Mouse (Mus musculus) spleen, postnatal 14 days (tissue): ENCODE results near the gene Itgb5.
A peak's percentile ranks its signal among the peaks of the same experiment; 100 is the strongest.

Experiments
- DNase-seq, 2 experiments: peaks; one replicate each; pipeline ENCODE4 v3.0.0; 2021 to 2022; ENCODE audit warnings: low spot score in 2 of 2

Itgb5 gene

DNA sequence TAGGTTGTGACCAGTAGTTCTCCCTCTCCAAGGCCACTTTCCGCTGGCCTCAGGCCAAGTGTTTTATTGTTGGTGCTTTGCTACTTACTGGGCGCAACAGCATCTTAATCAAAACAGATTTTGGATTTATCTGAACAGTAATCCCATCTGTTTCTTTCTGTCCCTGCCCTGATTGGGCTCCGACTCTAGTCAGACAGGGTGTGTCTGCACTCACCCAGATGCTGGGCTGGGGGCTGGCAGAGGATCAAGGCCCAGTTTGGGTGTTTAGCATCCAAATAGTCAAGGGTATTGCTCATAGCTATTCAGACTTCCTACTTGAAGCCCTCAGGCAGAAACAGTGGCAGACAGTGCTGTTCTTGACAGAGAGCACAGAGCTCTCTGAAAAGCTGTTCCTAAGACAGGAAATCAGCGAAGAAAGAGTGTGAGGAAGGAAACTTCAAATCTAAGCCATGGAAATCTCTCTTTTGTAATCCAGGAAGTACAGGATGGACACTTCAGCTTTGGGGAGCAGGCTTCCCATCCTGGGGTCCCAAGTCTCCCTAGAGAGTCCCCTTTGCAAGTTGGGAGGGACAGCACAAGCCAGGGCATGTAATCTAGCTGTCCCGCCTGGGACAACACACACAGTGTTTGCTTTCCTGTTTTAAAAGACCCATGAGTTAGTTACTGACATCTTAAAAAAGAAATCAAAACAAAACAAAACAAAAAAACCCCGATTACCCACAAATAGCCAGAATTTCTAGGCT, 48.7 kb downstream of the Itgb5 start:
- no peak for DNase-seq

- no peak for DNase-seq
Measured at GRCm38 (mm10) chr16:33879031-33879430, 49.6 kb downstream of the Itgb5 start.

GRCm38 (mm10) chr16:33879556-33879955, 50.1 kb downstream of the Itgb5 start:
- DNase-seq, result no peak

- no peak for DNase-seq
Measured at GRCm38 (mm10) chr16:33880765-33881164, 51.3 kb downstream of the Itgb5 start.

DNA sequence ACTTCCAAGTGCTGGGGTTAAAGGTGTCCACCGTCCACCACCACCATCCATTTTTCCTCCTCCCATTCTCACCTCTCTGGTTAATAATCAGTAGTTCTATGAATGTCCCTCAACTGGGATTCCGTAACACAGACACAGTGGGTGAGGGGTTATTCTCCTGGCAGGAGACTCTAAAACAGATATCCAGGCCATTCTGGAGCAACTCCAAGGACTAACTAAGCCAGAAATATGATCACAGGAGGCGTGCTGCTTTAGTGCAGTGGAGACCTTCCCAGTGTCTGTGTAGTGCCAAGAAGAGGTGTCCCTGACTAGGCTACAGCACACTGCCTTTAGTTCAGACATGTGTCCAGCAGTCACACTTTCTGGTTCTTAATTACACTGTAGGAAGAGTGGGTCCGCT, 53.1 kb downstream of the Itgb5 start:
- no peak for DNase-seq

- DNase-seq, result no peak
Measured at GRCm38 (mm10) chr16:33883046-33883975, 53.8 kb downstream of the Itgb5 start.

GRCm38 (mm10) chr16:33884201-33884600, 54.7 kb downstream of the Itgb5 start:
- DNase-seq, result no peak

- peak; percentile 15 to 19 for DNase-seq
Measured at GRCm38 (mm10) chr16:33885021-33885471, 55.6 kb downstream of the Itgb5 start.

DNA sequence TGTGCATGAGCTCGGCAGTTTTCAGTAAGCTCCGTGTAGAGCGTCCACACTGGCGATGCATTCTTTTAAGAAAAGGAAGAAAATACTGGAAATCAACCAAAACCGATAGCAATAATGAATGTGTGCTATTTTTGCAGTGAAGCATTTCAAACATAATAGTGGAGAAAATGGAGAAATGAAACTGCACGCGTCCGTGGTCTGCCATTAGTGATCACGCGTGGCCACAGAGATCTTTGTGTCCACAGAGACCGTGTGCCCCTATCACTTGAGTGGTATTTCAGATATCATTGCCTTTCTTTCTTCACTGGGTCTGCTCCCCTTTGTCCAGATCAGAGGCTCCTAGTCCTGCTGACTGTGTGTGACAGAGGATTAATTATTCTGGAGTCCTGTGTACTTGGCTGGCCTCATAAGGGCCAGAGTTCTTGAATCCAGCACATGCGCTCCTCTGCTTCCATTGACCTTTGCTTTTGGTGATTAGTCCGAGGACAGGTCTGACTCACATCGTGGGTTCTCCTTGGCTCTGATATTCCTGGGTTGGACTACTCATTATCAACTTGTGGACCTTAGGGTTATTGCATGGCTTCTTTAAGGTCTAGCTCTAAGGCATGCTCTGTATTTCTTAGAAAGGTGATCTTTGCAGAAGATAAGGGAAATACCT, 56.3 kb downstream of the Itgb5 start:
- no peak for DNase-seq

GRCm38 (mm10) chr16:33886665-33887064, 57.2 kb downstream of the Itgb5 start:
- no peak for DNase-seq

DNA sequence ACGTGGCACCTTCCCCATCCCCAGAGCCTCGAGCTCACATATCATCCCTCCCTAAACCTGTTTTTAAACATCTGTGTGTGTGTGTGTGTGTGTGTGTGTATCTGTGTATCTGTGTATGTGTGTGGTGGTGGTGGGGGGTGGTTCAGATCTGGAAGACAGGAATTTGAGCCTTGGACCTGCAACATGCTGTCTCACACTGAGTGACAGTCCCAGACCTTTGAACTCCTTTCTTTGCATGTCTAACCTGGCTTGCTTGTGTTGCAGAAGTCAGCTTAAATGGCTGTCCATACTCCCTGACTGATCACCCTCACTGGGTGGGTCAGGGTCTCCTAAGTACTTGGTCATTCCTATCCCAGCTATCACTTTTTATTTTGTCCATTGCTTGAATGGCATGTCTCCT, 58.5 kb downstream of the Itgb5 start:
- no peak for DNase-seq

- no peak for DNase-seq
Measured at GRCm38 (mm10) chr16:33889000-33889607, 59.6 kb downstream of the Itgb5 start.

DNA sequence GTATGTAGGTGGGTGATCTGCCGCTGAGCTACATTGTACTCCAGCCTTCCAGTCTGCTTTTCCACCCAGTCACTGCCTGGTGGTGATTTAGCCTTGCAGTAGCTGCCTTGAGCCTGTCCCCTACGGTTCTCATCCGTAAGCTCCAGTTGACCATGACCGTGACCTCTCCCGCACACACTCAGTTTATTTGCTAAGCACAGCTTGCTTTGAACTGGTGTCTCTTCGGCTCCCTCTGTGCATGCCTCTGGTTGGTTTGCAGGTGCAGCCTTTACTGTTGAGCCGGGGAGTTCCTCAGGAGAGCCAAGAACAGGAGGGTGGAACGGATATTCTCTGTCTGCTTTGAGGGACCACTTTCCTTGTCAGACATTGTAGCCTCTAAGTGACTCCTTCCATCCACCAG, 61.6 kb downstream of the Itgb5 start:
- DNase-seq, result no peak

- DNase-seq, result peak in 1 of 2 experiments; percentile 10
Measured at GRCm38 (mm10) chr16:33891561-33892281, 62.3 kb downstream of the Itgb5 start.

GRCm38 (mm10) chr16:33892539-33892938, 63.1 kb downstream of the Itgb5 start:
- no peak for DNase-seq

DNA sequence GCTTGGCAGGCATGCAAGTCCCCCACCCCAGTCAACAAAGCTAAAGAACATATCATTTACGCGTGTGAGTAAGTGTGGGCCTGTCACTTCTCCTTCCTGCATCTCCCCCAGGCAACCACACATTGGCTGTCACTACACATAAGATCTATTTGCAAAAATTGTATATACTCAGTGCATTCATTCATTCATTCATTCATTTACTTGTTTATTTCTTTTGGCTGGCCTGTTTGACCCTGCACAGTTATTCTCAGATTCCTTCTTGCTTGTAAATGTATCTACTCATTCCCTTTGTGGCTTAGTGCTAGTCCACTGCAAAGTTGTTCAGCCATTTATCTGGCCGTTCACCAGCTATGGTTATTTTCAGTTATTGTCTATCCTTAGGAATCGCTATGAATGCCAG, 64.3 kb downstream of the Itgb5 start:
- no peak for DNase-seq

- no peak for DNase-seq
Measured at GRCm38 (mm10) chr16:33894449-33894848, 65.0 kb downstream of the Itgb5 start.

DNA sequence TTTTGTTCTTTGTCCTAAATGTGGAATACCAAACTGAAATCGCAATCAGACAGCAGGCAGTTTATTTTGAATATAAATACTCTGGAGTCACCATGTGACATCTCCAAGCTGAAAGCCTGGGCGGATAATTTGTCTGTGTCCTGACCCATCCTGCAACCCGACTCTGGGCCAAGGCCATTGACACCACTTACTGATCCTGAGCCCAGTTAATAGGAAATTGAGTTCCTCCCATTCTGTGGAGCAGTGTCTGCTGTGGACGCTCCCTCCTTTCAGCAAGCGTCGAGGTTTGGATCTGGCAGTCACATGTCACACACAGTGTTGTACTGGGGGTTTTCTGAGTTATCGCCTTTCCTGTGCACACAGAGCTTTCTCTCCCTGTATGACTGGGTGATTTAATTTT, 66.2 kb downstream of the Itgb5 start:
- DNase-seq, result no peak

- no peak for DNase-seq
Measured at GRCm38 (mm10) chr16:33896801-33897200, 67.3 kb downstream of the Itgb5 start.

GRCm38 (mm10) chr16:33903664-33904441, 74.4 kb downstream of the Itgb5 start:
- DNase-seq, result no peak
